Mouse (Mus musculus): ENCODE data around the gene Krt28. TPM values are rescaled to one million over a fixed set of nuclear protein-coding genes. Genes with fewer than 3 reads are reported as not detected.

Gene Krt28
- not detected in 2 replicates for polyA plus RNA-seq (2015; fragmentation: Nextera tagmentation; extraction: Ambion mirVana)

DNA sequence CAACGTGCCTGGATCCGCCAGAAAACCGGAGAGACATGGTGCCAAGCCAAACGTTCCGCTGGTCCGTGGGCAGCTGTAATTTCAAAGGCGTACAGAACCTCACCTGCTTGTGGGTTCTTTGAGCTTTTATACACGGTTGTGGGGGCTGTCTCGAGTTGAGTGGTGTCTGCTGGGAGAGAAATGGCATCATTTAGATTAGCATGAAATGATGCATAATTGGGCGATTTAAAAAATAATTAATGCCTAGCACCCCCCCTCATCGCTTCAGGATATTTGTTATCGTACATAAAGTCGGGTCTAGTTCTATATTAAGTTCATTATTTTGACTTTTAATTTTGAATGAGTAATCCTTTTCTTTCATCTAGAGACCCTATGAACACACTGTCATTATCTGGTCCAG, at the start of gene Krt28:
Gene Krt28 (minus strand): TSS at position 101 of the 400 bp plus-strand sequence.

DNA sequence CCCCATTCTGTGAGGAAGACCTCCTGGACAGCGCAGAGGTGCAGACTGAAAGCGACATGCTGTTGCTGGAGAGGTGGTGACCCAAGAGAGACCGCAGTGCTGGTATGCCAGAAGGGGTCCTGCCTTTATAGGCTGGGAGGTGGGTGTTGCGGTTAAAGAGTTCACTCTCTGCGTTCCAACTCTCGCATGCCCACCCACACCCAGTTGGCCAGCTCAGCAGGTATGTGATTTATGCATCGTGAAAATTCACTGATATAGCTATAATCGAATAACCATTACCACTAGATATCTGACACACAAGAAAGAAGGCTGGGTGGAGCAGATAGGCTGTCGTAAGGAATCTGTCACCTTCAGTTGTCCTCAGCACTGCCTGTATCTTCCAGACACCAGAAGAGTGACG, 47.5 kb upstream of the Krt28 start, which contains the start of gene Krt12:
Gene Krt12 (minus strand): TSS at position 101 of the 400 bp plus-strand sequence.

GRCm38 (mm10) chr11:99389264-99389663, 14.6 kb upstream of the Krt28 start, which contains the start of gene Krt10:
Gene Krt10 (minus strand): TSS chr11:99389364.

DNA sequence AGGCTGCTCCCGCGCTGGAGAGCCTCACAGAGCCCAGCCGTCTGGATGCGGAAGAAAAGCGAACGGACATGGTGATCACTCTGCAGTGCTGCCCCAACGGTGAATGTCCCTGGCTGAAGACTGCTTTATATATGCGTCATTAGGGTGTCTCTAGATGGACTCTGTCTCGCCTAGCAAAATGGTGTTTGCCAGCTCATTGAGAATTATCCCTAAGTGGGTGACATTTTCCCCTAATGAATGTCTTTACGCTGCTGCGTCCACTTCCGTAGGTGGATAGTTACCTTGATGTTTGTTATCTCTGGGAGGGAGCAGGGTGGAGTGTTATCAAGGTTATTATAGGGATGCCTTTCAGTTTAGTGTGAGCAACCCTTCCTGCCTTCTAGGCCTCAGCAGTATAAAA, 23.7 kb downstream of the Krt28 start, which contains the start of gene Krt27:
Gene Krt27 (minus strand): TSS at position 101 of the 400 bp plus-strand sequence.

DNA sequence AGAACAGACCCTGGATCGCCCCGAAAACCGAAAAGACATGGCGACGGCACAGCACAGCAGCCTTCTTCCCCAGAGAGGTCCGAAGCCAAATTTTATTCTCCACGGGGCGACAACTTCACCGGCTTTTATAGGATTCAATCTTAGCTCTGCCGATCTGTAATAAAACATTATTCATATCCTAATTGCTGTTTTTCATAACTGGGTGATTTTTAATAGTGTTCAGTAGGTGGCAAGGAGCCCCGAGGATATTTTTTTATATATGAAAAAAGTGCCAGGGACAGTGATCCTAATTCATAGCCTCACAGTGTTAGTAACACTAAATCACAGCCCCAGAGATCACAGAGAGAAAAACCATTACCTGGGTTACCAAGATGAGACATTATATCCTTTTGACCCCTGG, 36.8 kb downstream of the Krt28 start, which contains the start of gene Krt26:
Gene Krt26 (minus strand): TSS at position 101 of the 400 bp plus-strand sequence.

DNA sequence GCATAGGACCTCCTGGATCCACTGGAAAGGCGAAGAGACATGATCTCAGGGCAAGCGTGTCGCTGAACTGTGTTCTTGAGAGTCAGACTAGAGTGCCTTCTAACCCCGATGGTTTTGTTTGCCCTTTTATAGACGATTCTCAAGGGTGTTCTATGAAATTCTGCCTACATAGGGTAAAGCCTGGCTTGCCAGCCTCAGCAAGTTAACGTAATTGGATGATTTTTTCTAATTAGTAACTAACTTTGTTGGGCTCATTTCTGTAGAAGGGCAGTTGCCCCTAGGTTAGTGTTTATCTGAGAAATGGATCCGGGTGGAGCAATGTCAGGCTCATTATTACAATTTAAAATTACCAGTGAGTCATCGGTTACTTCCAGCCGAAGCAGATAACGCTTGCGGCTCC, 51.9 kb downstream of the Krt28 start, which contains the start of gene Krt25:
Gene Krt25 (minus strand): TSS at position 101 of the 400 bp plus-strand sequence.

Other genes starting within 250 kb of the Krt28 start
- gene Ccr7, start 219.8 kb downstream of the Krt28 start, polyA plus RNA-seq (2015; fragmentation: Nextera tagmentation; extraction: Ambion mirVana), result 1.4 and 2.2 TPM in 2 replicates
- gene Smarce1, start 143.9 kb downstream of the Krt28 start, polyA plus RNA-seq (2015; fragmentation: Nextera tagmentation; extraction: Ambion mirVana), result 103 and 110 TPM in 2 replicates
- gene Krt222, start 130.8 kb downstream of the Krt28 start, polyA plus RNA-seq (2015; fragmentation: Nextera tagmentation; extraction: Ambion mirVana), result 0.32 and 0.67 TPM in 2 replicates
- 0.08 TPM in 1 of 2 replicates, not detected in the other for gene Krt24, start 89.6 kb downstream of the Krt28 start, polyA plus RNA-seq (2015; fragmentation: Nextera tagmentation; extraction: Ambion mirVana)
- gene Krt25, start 52.0 kb downstream of the Krt28 start, polyA plus RNA-seq (2015; fragmentation: Nextera tagmentation; extraction: Ambion mirVana), result not detected in 2 replicates
- gene Krt26, start 36.9 kb downstream of the Krt28 start, polyA plus RNA-seq (2015; fragmentation: Nextera tagmentation; extraction: Ambion mirVana), result not detected in 2 replicates
- gene Krt27, start 23.8 kb downstream of the Krt28 start, polyA plus RNA-seq (2015; fragmentation: Nextera tagmentation; extraction: Ambion mirVana), result not detected in 2 replicates
- gene Krt10, start 14.5 kb upstream of the Krt28 start, polyA plus RNA-seq (2015; fragmentation: Nextera tagmentation; extraction: Ambion mirVana), result 7.3 and 9.6 TPM in 2 replicates
- not detected in 2 replicates for gene Krt12, start 47.4 kb upstream of the Krt28 start, polyA plus RNA-seq (2015; fragmentation: Nextera tagmentation; extraction: Ambion mirVana)
- 0.06 and 0.22 TPM in 2 replicates for gene Krt20, start 63.2 kb upstream of the Krt28 start, polyA plus RNA-seq (2015; fragmentation: Nextera tagmentation; extraction: Ambion mirVana)
- gene Krt23, start 118.2 kb upstream of the Krt28 start, polyA plus RNA-seq (2015; fragmentation: Nextera tagmentation; extraction: Ambion mirVana), result 0.10 TPM in 1 of 2 replicates, not detected in the other
- not detected in 2 replicates for gene Krt39, start 146.4 kb upstream of the Krt28 start, polyA plus RNA-seq (2015; fragmentation: Nextera tagmentation; extraction: Ambion mirVana)
- not detected in 2 replicates for gene Krt40, start 168.3 kb upstream of the Krt28 start, polyA plus RNA-seq (2015; fragmentation: Nextera tagmentation; extraction: Ambion mirVana)
- gene Krtap3-3, start 176.0 kb upstream of the Krt28 start, polyA plus RNA-seq (2015; fragmentation: Nextera tagmentation; extraction: Ambion mirVana), result not detected in 2 replicates
- gene Krtap3-2, start 181.9 kb upstream of the Krt28 start, polyA plus RNA-seq (2015; fragmentation: Nextera tagmentation; extraction: Ambion mirVana), result not detected in 2 replicates
- gene Gm11939, start 184.6 kb upstream of the Krt28 start, polyA plus RNA-seq (2015; fragmentation: Nextera tagmentation; extraction: Ambion mirVana), result not detected in 2 replicates
- not detected in 2 replicates for gene Krtap3-1, start 191.7 kb upstream of the Krt28 start, polyA plus RNA-seq (2015; fragmentation: Nextera tagmentation; extraction: Ambion mirVana)
- gene Krtap1-5, start 206.1 kb upstream of the Krt28 start, polyA plus RNA-seq (2015; fragmentation: Nextera tagmentation; extraction: Ambion mirVana), result not detected in 2 replicates
- not detected in 2 replicates for gene Krtap1-4, start 208.8 kb upstream of the Krt28 start, polyA plus RNA-seq (2015; fragmentation: Nextera tagmentation; extraction: Ambion mirVana)
- gene Krtap1-3, start 216.4 kb upstream of the Krt28 start, polyA plus RNA-seq (2015; fragmentation: Nextera tagmentation; extraction: Ambion mirVana), result not detected in 2 replicates
- gene Krtap9-3, start 223.2 kb upstream of the Krt28 start, polyA plus RNA-seq (2015; fragmentation: Nextera tagmentation; extraction: Ambion mirVana), result not detected in 2 replicates
- gene Gm11938, start 228.4 kb upstream of the Krt28 start, polyA plus RNA-seq (2015; fragmentation: Nextera tagmentation; extraction: Ambion mirVana), result not detected in 2 replicates
- not detected in 2 replicates for gene Gm11937, start 235.3 kb upstream of the Krt28 start, polyA plus RNA-seq (2015; fragmentation: Nextera tagmentation; extraction: Ambion mirVana)
- gene Krtap2-4, start 239.9 kb upstream of the Krt28 start, polyA plus RNA-seq (2015; fragmentation: Nextera tagmentation; extraction: Ambion mirVana), result not detected in 2 replicates
- not detected in 2 replicates for gene Gm11562, start 245.5 kb upstream of the Krt28 start, polyA plus RNA-seq (2015; fragmentation: Nextera tagmentation; extraction: Ambion mirVana)